Mouse (Mus musculus): ENCODE results near the gene Zfp329.

DNA sequence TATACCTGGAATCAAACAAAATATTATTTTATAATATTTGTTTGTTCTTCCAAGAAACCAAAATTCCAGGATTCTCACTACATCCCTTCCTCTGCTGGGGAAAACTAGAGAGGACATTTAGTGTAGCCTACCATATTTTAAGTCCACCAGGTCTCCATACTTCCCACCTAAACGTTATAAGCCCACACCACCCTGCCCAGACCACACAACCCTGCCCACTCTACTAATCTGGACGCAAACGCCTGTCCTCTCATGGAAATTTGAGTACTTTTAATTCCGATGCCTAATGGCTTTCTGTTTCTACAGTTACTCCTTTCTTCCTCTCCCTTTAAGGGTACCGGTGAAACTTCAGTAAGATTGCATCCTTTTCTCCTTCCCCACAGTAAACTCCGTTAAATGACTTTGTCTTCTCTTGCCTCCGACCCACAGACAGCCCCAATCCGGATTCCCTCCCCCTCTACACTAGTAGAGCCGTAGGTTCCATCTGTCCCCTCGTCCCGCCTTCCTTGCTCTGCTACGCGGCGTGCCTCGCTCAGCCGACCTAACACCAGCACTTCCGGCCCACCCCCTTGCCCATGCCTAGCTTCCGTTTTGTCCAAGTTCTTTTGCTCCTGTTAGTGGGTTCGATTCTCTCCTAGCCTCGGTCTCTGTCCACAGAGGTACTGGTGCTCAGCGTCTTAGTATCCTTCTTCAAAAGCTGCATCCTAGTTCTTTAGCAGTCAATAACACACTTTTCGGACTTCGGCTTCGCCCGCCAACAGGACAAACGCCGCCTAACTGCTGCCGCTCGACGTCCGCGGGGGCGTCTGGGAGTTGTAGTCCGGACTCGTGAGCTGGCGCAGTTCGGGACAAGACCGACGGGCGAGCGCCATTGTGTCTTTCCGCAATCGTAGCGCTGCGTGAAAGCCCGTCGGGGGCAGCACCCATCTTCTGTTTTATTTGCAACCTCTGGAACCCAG lies 15.8 kb upstream of the Zfp329 start, which contains the start of gene Zfp110:
- peak; percentile 12; the same call in 1 of the 2 replicates for TF ChIP-seq CTCF (IDR thresholded peaks at IDR 0.05; ENCODE audit: low read depth)
- TF ChIP-seq EP300 (IDR thresholded peaks at IDR 0.05; ENCODE audit: low read depth), result no peak

Measured in heart, postnatal 0 days (tissue).